Mouse (Mus musculus): ENCODE measurements around the gene Cipc. TPM values are rescaled to one million over a fixed set of nuclear protein-coding genes. Genes with fewer than 3 reads are reported as not detected.

Gene Cipc
- 30.8 and 33.1 TPM in 2 replicates for polyA plus RNA-seq (2016; fragmentation: Nextera tagmentation; extraction: Ambion mirVana)

- Histone ChIP-seq H3K9me3 (no peaks in the 10 kb centered on the region), H3K36me3 (no peaks in the 10 kb centered on the region), H3K4me3 (replicated peaks) (peak within 1 kb of the TSS; percentile 70), H3K4me1 (replicated peaks) (peaks cover 26% of the 10 kb centered on the region), H3K9ac (replicated peaks) (peak within 1 kb of the TSS; percentile 91), H3K27ac (peak within 1 kb of the TSS; percentile 100), H3K4me2 (peak within 1 kb of the TSS; percentile 89), H3K27me3 (no peaks in the 10 kb centered on the region)
- ATAC-seq (ENCODE audit: insufficient number of reproducible peaks, insufficient read depth, low FRiP score, low TSS enrichment, low read depth) = peak; percentile 99
- WGBS = under 1% methylated on average over 64 of the region's 64 CpGs
These were observed at the start of gene Cipc for GRCm38 (mm10) chr12:86946862-86947574. Gene Cipc (plus strand): TSS chr12:86947043.

- H3K4me2 ChIP-seq = peak overlapping the region; percentile 65
- no peak overlapping the region for H3K9ac ChIP-seq (replicated peaks)
- 64% methylated on average over 7 of the region's 7 CpGs for WGBS
- H3K4me3 ChIP-seq (replicated peaks) = no peak overlapping the region
- no peaks in the 10 kb centered on the region for H3K9me3 ChIP-seq
- peak overlapping the region; percentile 99 for H3K27ac ChIP-seq
- no peaks in the 10 kb centered on the region for H3K27me3 ChIP-seq
- no peak for ATAC-seq (ENCODE audit: insufficient number of reproducible peaks, insufficient read depth, low FRiP score, low TSS enrichment, low read depth)
- peaks cover 76% of the 10 kb centered on the region for H3K4me1 ChIP-seq (replicated peaks)
- no peaks in the 10 kb centered on the region for H3K36me3 ChIP-seq
These were observed 49.0 kb upstream of the Cipc start for GRCm38 (mm10) chr12:86897769-86898273.

- peaks cover 70% of the 10 kb centered on the region for H3K4me1 ChIP-seq (replicated peaks)
- no peak for ATAC-seq (ENCODE audit: insufficient number of reproducible peaks, insufficient read depth, low FRiP score, low TSS enrichment, low read depth)
- 55% methylated on average over 3 of the region's 3 CpGs for WGBS
- no peak overlapping the region for H3K9ac ChIP-seq (replicated peaks)
- H3K27me3 ChIP-seq = no peaks in the 10 kb centered on the region
- no peaks in the 10 kb centered on the region for H3K9me3 ChIP-seq
- peak overlapping the region; percentile 99 for H3K27ac ChIP-seq
- no peaks in the 10 kb centered on the region for H3K36me3 ChIP-seq
- no peak overlapping the region for H3K4me2 ChIP-seq
- no peak overlapping the region for H3K4me3 ChIP-seq (replicated peaks)
These were observed 48.4 kb upstream of the Cipc start for GRCm38 (mm10) chr12:86898448-86898847.

GRCm38 (mm10) chr12:86899461-86900179, 47.2 kb upstream of the Cipc start:
- no peaks in the 10 kb centered on the region for H3K36me3 ChIP-seq
- H3K27me3 ChIP-seq = no peaks in the 10 kb centered on the region
- ATAC-seq (ENCODE audit: insufficient number of reproducible peaks, insufficient read depth, low FRiP score, low TSS enrichment, low read depth) = no peak
- 0 out of 2 replicates have a peak overlapping the region, but pooled peaks have one; percentile 2 for H3K9ac ChIP-seq (replicated peaks)
- peak overlapping the region; percentile 99 for H3K27ac ChIP-seq
- WGBS = 50% methylated on average over 11 of the region's 11 CpGs
- H3K4me2 ChIP-seq = peak overlapping the region; percentile 23
- no peaks in the 10 kb centered on the region for H3K9me3 ChIP-seq
- H3K4me1 ChIP-seq (replicated peaks) = peaks cover 74% of the 10 kb centered on the region
- no peak overlapping the region for H3K4me3 ChIP-seq (replicated peaks)

GRCm38 (mm10) chr12:86903828-86904806, 42.7 kb upstream of the Cipc start:
- Histone ChIP-seq H3K4me2 (no peak overlapping the region), H3K4me3 (replicated peaks) (no peak overlapping the region), H3K9ac (replicated peaks) (no peak overlapping the region), H3K27me3 (peaks cover 7% of the 10 kb centered on the region; the same call in 1 of the 2 replicates), H3K36me3 (no peaks in the 10 kb centered on the region), H3K27ac (no peak overlapping the region), H3K9me3 (no peaks in the 10 kb centered on the region), H3K4me1 (replicated peaks) (peaks cover 51% of the 10 kb centered on the region)
- WGBS = 77% methylated on average over 11 of the region's 11 CpGs
- ATAC-seq (ENCODE audit: insufficient number of reproducible peaks, insufficient read depth, low FRiP score, low TSS enrichment, low read depth) = no peak

GRCm38 (mm10) chr12:86905203-86905602, 41.6 kb upstream of the Cipc start:
- Histone ChIP-seq H3K27me3 (peaks cover 7% of the 10 kb centered on the region; the same call in 1 of the 2 replicates), H3K9ac (replicated peaks) (no peak overlapping the region), H3K27ac (no peak overlapping the region), H3K4me3 (replicated peaks) (no peak overlapping the region), H3K9me3 (no peaks in the 10 kb centered on the region), H3K4me1 (replicated peaks) (peaks cover 48% of the 10 kb centered on the region), H3K36me3 (no peaks in the 10 kb centered on the region), H3K4me2 (no peak overlapping the region)
- no peak for ATAC-seq (ENCODE audit: insufficient number of reproducible peaks, insufficient read depth, low FRiP score, low TSS enrichment, low read depth)
- WGBS = 11% methylated on average over 4 of the region's 4 CpGs

- Histone ChIP-seq H3K9ac (replicated peaks) (no peak overlapping the region), H3K9me3 (no peaks in the 10 kb centered on the region), H3K4me1 (replicated peaks) (peaks cover 44% of the 10 kb centered on the region), H3K27me3 (peaks cover 7% of the 10 kb centered on the region; the same call in 1 of the 2 replicates), H3K36me3 (no peaks in the 10 kb centered on the region), H3K4me2 (peak overlapping the region; percentile 13; the same call in 1 of the 2 replicates), H3K4me3 (replicated peaks) (no peak overlapping the region), H3K27ac (peak overlapping the region; percentile 50; the same call in 1 of the 2 replicates)
- ATAC-seq (ENCODE audit: insufficient number of reproducible peaks, insufficient read depth, low FRiP score, low TSS enrichment, low read depth) = no peak
- 61% methylated on average over 7 of the region's 7 CpGs for WGBS
These were observed 41.0 kb upstream of the Cipc start for GRCm38 (mm10) chr12:86905876-86906275.

GRCm38 (mm10) chr12:86906395-86906794, 40.4 kb upstream of the Cipc start:
- peaks cover 44% of the 10 kb centered on the region for H3K4me1 ChIP-seq (replicated peaks)
- peak overlapping the region; percentile 13; the same call in 1 of the 2 replicates for H3K4me2 ChIP-seq
- H3K9me3 ChIP-seq = no peaks in the 10 kb centered on the region
- H3K9ac ChIP-seq (replicated peaks) = no peak overlapping the region
- peaks cover 7% of the 10 kb centered on the region; the same call in 1 of the 2 replicates for H3K27me3 ChIP-seq
- H3K27ac ChIP-seq = no peak overlapping the region
- no peak overlapping the region for H3K4me3 ChIP-seq (replicated peaks)
- no peaks in the 10 kb centered on the region for H3K36me3 ChIP-seq
- 2% methylated on average over 15 of the region's 15 CpGs for WGBS
- 0 out of 2 replicates have a peak, but pooled peaks have one; percentile 27 for ATAC-seq (ENCODE audit: insufficient number of reproducible peaks, insufficient read depth, low FRiP score, low TSS enrichment, low read depth)

GRCm38 (mm10) chr12:86911482-86911931, 35.3 kb upstream of the Cipc start:
- H3K9me3 ChIP-seq = no peaks in the 10 kb centered on the region
- H3K4me2 ChIP-seq = peak overlapping the region; percentile 43; the same call in 1 of the 2 replicates
- no peaks in the 10 kb centered on the region for H3K36me3 ChIP-seq
- H3K9ac ChIP-seq (replicated peaks) = no peak overlapping the region; the same call in 1 of the 2 replicates
- H3K27me3 ChIP-seq = peaks cover 41% of the 10 kb centered on the region
- ATAC-seq (ENCODE audit: insufficient number of reproducible peaks, insufficient read depth, low FRiP score, low TSS enrichment, low read depth) = no peak
- no peak overlapping the region for H3K27ac ChIP-seq
- H3K4me3 ChIP-seq (replicated peaks) = no peak overlapping the region
- peaks cover 35% of the 10 kb centered on the region for H3K4me1 ChIP-seq (replicated peaks)
- 20% methylated on average over 10 of the region's 10 CpGs for WGBS

GRCm38 (mm10) chr12:86912335-86913093, 34.3 kb upstream of the Cipc start:
- 7% methylated on average over 22 of the region's 22 CpGs for WGBS
- Histone ChIP-seq H3K9ac (replicated peaks) (0 out of 2 replicates have a peak overlapping the region, but pooled peaks have one; percentile 34), H3K27ac (no peak overlapping the region), H3K27me3 (peaks cover 38% of the 10 kb centered on the region), H3K9me3 (no peaks in the 10 kb centered on the region), H3K36me3 (no peaks in the 10 kb centered on the region), H3K4me1 (replicated peaks) (peaks cover 34% of the 10 kb centered on the region), H3K4me3 (replicated peaks) (peak overlapping the region; percentile 8; the same call in 1 of the 2 replicates), H3K4me2 (peak overlapping the region; percentile 43)
- no peak for ATAC-seq (ENCODE audit: insufficient number of reproducible peaks, insufficient read depth, low FRiP score, low TSS enrichment, low read depth)

All from limb, embryonic 12.5 days (tissue).